Mouse (Mus musculus) cerebellum, adult (tissue): ENCODE measurements around the gene Mark3.
"Not testable (repeated sequence)": the region's sequence is repeated elsewhere in the genome, so short reads cannot be mapped to it uniquely, and the experiment has no call there.

Experiments
- ATAC-seq: cut with Nextera tagmentation; 2 replicates; pipeline ENCODE4 v1.9.2; 2017; ENCODE audit warnings: mild to moderate bottlenecking, moderate library complexity, mixed read lengths; ENCODE audit not compliant: insufficient number of reproducible peaks, low FRiP score, low TSS enrichment

Gene Mark3

DNA sequence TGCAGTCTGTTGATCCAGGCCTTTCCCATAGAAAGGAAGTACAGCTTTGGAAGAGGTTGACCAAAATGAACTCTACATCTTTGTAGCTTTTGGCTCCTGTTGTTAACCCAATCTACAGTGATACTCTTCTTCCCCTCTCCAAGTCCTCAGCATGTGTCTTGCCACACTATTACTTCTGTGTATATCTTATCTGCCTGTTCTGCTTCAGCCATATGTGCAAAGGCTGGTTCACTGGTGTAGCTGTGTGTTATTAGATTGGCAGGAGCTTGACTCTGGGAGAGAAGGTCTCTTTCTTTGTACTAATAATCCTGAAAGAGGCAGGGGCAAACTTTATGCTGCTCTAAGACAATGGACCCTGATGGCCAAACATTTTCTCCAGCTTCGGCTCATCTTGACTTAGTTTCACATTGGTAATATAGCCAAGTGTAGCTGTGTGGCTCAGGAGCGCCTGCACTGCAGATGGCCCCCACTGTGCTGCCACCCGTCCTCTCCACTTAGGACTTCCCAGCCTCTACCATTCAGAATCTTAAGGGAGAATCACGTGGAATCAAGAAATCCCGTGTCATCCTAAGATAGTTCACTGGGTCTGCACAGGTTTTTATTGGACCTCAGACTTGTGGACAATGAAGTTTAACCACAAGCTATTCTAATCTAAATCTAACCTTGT lies 40.3 kb downstream of the Mark3 start:
- ATAC-seq, result no peak

- ATAC-seq, result no peak
These were observed 43.9 kb downstream of the Mark3 start for GRCm38 (mm10) chr12:111618266-111618665.

DNA sequence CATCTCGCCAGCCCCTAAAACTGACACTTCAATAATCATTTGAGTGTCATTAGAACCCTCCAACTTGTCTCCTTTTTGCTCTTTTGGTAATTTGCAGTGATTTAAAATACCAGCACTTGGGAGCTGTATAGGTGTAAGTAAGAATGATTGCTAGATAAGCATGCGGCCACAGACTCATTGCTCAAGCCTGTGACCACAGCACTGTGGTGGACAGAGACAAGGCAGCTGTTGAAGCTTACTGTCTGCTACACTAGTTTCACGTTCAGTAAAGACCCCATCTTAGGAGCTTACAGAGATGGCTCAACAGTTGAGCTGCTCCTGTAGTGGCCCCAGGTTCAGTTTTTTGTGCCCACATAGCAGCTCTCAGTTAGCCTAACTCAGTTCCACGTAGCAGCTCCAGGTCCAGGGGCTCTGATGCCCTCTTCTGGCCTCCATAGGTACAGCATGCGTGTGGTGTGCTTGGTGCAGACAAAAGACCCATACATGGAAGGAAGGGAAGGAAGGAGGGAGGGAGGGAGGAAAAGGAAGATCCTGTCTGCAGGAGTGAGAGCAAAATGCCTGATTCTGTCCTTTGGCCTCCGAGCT lies 73.8 kb downstream of the Mark3 start:
- ATAC-seq, result peak; percentile 68; the same call in 1 of the 2 replicates

DNA sequence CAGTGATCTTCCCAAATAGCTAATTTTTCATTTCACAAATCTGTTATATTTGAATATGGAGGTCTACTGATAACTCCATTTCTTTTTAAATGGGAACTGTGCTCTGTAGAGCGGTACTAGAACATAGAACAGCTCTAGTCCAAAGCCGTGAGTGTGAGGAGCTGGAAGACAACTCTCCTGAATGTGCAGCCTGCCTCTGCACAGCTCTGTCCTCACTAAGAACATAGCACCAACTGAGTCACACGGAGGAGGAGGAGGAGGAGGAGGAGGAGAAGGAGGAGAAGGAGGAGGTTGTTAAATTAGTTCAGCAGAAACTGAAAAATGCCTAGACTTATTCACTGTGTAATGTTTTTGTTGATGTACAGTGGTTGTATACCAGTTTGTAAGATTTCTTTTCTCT lies 78.6 kb downstream of the Mark3 start:
- ATAC-seq, result no peak

DNA sequence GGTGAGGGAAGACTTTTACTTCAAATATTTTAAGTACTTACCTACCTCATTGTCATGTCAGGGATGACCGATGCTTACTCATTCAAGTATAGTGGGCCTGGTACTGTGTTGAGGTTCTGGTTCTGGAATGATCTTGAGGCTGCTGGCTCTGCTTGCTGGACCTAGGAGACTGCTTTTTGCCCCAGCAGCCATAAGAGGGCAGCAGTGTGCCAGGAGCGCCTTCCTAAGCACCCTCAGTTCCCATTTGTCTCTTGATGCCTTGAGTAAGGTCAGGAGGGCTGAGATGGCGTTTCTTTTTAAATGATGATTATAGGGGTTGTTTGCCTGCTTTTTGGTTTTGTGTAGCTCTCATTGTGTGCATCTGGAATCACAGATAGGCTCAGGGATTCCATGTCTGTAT lies 79.1 kb downstream of the Mark3 start:
- ATAC-seq, result peak; percentile 46; the same call in 1 of the 2 replicates

DNA sequence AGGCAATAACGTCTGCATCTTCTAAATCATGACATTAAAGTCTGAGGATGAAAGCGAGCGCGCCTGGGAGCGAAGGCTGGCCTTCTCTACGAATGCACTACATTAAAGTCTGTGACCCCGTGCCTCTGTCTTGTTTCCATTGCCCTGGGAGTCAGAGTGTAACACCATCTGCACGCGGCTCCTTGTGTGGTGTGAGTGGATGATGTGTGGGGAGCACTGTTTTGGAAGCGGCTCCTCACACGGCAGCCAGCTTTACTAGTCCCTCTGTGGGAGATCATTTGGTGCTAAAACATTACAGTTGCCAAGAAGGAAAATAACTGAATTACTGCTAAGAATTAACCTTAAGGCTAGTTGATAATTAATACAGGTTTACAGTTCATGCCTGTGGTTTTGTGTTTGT lies 81.4 kb downstream of the Mark3 start:
- ATAC-seq, result no peak

GRCm38 (mm10) chr12:111659331-111659730 lies 85.0 kb downstream of the Mark3 start:
- no peak for ATAC-seq

DNA sequence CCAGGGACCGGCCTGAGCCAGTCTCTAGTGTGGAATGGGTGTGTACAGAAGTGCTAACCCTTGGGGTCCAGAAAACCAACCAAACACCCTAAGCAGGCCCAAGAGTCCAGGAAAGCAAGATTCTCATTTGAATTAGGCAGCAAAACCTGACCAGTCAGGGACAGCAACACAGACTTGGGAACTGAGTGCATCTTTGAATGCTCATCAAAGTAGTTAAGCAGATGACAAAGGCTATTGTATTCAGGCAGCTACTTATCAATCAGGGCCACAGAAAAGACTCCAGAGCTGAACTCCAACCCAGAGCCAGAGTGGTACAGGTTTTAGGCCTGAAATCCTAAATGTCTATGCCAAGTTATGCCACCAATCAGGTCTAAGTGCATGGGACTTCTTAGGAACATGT lies 86.3 kb downstream of the Mark3 start:
- no peak for ATAC-seq

- ATAC-seq, result not testable (repeated sequence)
These were observed 87.2 kb downstream of the Mark3 start for GRCm38 (mm10) chr12:111661554-111661953.

DNA sequence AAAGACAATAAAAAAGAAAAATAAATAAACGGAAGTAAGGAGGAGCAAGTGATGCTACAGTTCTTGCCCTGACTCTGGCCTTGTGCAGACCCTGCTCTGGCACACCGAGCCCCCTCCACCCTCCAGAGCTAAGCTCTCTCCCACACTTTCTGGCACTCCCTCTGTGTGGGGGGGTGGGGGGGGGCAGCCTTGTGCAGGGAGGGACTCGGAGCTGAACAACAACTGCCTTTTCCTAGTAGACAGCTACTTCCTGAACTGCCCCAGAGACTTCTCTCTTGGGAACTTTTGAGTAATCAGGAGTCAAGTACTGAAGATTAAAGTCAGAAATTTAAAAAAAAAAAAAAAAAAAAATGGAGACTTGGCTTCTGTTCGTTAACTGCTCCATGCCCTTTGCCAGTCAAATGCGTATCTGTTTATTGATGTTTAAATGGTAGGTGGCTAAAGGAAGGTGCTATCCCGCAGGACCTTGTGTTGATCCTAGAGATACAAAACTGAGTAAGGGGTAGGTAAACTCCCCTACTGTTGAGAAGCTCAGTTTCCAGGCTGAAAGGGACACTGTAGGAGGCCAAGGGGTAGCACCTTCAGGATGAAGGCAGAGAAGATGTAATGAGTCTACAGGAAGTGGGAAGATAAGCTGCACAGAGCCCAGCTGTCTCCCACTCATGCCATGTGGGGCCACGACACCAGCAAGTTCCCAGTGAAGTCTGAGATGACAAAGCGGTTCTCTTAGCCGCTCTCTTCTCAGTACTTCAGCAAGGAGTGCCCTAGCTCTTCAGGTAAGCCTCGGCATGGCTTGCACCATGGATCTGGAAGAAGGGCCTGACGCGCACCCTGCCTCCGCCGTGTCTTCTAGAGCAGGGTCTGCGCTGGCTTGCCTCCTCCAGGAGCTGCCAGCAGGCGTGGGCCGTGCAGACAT lies 89.2 kb downstream of the Mark3 start:
- no peak for ATAC-seq

DNA sequence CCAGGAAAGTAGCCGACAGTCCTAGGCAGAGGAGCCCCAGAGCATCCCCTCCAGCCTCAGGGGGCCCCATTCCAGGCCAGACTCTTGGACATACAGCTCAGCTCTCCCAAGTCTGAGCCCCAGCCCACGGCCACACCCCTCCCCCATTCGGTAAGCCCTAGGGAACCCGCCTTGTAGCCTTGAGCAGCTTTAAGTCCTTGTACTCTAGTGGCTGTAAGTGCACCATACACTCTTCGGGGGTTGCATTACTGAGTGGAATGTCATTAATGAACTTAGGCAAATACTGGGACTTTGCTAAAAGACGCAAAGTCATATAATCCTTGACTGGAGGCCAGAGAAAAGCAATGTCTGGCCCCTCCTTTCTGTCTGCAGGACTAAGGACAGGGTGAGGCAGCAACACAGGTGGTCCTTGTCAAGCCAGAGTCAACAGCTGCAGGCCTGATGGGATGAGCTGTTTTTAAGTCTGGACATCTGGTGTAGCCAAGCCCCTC lies 89.9 kb downstream of the Mark3 start:
- ATAC-seq, result no peak

GRCm38 (mm10) chr12:111665041-111665880 lies 90.9 kb downstream of the Mark3 start:
- no peak for ATAC-seq

DNA sequence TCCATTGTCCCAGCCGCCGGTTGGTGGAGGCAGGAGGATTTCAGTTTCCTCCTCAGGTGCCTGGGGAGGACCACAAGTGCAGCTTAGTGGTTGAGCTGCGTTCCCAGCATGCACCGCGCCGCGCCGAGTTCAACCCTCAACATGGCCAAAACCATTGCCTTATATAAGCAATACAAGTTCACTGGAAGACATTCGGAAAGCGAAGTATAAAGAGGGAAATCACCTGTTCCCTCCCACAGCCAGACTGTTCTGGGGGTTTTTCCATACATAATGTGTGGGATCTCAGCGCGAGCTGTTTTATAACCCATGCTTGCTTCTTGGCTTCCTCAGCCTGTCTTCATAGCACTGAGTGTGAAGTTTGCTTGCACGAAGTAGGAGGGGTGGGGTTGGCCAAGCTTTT lies 92.1 kb downstream of the Mark3 start:
- no peak for ATAC-seq

DNA sequence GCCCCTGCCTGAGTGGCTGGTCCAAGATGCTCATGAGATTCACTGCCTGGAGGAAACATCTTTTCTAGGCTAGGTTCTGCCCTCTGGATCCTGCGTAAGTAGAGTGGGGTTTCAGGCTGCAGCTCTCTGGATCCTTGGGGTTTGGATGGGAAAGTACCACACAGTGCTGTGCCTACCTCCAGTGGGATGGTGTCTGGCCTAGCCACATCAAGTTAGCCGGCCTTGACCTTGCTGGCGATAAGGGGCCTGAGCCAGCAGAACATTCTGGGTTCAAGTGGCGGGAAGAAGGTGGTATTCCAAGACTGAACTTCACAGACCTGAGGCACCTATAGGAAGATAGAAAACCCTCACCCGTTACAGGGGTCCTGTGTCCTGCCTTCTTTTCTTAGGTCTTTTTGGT lies 93.1 kb downstream of the Mark3 start:
- no peak for ATAC-seq

- ATAC-seq, result peak; percentile 42
These were observed 94.2 kb downstream of the Mark3 start for GRCm38 (mm10) chr12:111668457-111668912.

GRCm38 (mm10) chr12:111669000-111669788 lies 94.9 kb downstream of the Mark3 start:
- ATAC-seq, result no peak

DNA sequence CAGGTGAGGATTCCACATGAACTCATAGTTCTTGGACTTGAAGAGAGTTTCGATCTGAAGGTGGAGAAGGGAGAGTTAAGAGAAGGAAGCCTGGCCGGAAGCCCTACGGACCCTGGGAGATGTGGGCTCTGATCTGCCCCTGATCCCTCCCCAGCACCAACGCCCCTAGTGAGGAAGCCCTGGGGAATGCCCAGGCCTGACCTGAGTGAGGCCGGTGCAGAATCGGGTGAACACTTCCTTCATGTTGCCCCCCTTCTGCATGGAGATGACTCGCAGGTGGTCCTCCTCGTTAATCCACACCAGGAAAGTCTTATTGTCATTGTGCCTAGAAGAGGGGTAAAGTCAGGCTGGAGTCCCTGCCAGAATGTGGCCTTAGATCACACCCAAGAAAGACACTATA lies 95.6 kb downstream of the Mark3 start:
- no peak for ATAC-seq

DNA sequence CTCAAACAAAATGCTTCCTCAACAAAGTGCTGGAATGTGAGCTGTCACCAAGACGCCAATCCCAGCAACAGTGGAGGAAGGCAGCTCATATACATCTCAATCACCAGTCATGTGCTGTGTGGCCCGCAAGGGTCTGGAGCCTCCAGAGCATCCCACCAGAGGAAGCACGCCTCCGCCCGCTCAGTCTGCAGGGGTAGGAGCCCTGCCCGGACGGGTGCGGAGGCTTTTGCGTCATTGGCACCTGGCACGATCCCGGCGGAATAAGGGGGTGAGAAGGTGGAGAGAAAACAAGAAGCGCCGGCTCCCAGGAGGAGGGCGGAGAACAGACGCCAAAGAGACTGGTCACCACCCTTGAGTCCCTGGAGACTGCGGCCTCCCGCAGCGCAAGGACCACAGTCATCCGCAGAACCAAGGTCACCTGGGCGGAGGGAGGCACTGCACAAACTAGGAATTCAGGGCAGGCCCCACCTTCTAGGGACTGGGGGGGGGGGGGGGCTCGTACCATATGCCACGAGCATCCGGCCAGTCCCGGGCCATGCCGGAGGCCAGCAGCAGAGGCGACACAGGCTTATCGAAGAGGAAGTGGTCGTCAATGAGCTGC lies 96.1 kb downstream of the Mark3 start:
- peak; percentile 37; the same call in 1 of the 2 replicates for ATAC-seq

DNA sequence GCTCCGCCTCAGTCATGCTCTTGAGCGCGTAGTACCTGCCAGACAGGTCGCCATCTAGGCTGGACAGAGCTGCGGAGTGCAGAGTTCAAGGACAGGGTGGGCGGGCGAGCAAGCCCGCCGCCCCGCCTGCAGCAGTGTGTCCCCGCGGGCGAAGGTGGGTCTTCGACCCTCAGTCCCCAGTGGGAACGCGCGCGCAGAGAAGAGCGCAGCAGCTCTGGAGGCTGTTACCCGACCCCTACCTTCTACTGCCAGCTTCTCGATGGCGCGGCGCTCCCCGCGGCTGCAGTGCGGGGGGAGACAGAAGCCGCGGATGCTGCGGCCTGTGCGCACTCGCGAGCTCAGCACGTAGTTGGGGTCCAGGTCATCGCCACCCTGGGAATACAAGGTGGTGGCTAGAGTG lies 96.7 kb downstream of the Mark3 start:
- no peak for ATAC-seq
